Comparison of ENCODE assay signal across 8 mouse cellular contexts in genomic region chr5:146705815-146706408, GRCm38 (mm10).
DNase-seq lines count a peak whose midpoint lies in the region; ATAC-seq and TF ChIP-seq lines count a peak whose summit lies in the region.

No protein-coding gene starts in this region.

- no peaks in the 10 kb centered on the region for H3K4me1 ChIP-seq in kidney, adult 2 months (ENCODE audit: control insufficient read depth, insufficient read depth, low read length)
- no peaks in the 10 kb centered on the region for H3K4me1 ChIP-seq in limb, embryonic 12.5 days (replicated peaks)
- no peaks in the 10 kb centered on the region for H3K4me1 ChIP-seq in midbrain, postnatal 0 days (ENCODE audit: insufficient read depth, low read length)

- peak; percentile 99 for DNase-seq in 3T3-L1 (ENCODE audit: low read depth, low spot score)
- DNase-seq in adrenal gland, postnatal 10 days = peak; percentile 93
- peak; percentile 86 for DNase-seq in embryo, embryonic 9.5 days (ENCODE audit: extremely low spot score)
- DNase-seq in gastrocnemius, postnatal 4 days (ENCODE audit: low spot score in 2 of 2) = peak; percentile 70 to 79
- DNase-seq in kidney, adult 2 months = peak; percentile 89
- DNase-seq in midbrain, postnatal 0 days (ENCODE audit: low spot score) = peak; percentile 87
- DNase-seq in spleen, postnatal 10 days (ENCODE audit: low spot score in 2 of 2) = peak; percentile 93 to 95

- WGBS in kidney, adult 2 months = 10% methylated on average over 12 of the region's 12 CpGs
- WGBS in limb, embryonic 12.5 days = 13% methylated on average over 12 of the region's 12 CpGs
- 13% methylated on average over 12 of the region's 12 CpGs for WGBS in midbrain, postnatal 0 days

- ATAC-seq in limb, embryonic 12.5 days (ENCODE audit: insufficient number of reproducible peaks, insufficient read depth, low FRiP score, low TSS enrichment, low read depth) = no peak
- 0 out of 2 replicates have a peak, but pooled peaks have one; percentile 52 for ATAC-seq in midbrain, postnatal 0 days (ENCODE audit: low FRiP score)

- no peak overlapping the region for H3K27ac ChIP-seq in kidney, adult 2 months (ENCODE audit: insufficient read depth, low read depth, low read length)
- no peak overlapping the region for H3K27ac ChIP-seq in limb, embryonic 12.5 days
- H3K27ac ChIP-seq in midbrain, postnatal 0 days (ENCODE audit: low read depth, low read length) = no peak overlapping the region

- peak; percentile 91 for TF ChIP-seq CTCF in kidney, adult 2 months (conservative IDR thresholded peaks at IDR 0.05; ENCODE audit: insufficient read depth, insufficient read length, low read depth, low read length)
- TF ChIP-seq CTCF in midbrain, postnatal 0 days (IDR thresholded peaks at IDR 0.05) = peak; percentile 91

- H3K36me3 ChIP-seq in kidney, adult 2 months (ENCODE audit: control insufficient read depth, insufficient read depth, low read length) = no peaks in the 10 kb centered on the region
- H3K36me3 ChIP-seq in limb, embryonic 12.5 days = no peaks in the 10 kb centered on the region
- no peaks in the 10 kb centered on the region for H3K36me3 ChIP-seq in midbrain, postnatal 0 days (ENCODE audit: insufficient read depth, low read length)

- no peaks in the 10 kb centered on the region for H3K9me3 ChIP-seq in limb, embryonic 12.5 days
- H3K9me3 ChIP-seq in midbrain, postnatal 0 days (ENCODE audit: low read length) = no peaks in the 10 kb centered on the region

- no peaks in the 10 kb centered on the region for H3K27me3 ChIP-seq in kidney, adult 2 months (replicated peaks; ENCODE audit: control insufficient read depth, insufficient read depth, low read length)
- no peaks in the 10 kb centered on the region for H3K27me3 ChIP-seq in limb, embryonic 12.5 days
- H3K27me3 ChIP-seq in midbrain, postnatal 0 days (ENCODE audit: insufficient read depth, low read length) = no peaks in the 10 kb centered on the region

- no peak overlapping the region for H3K4me3 ChIP-seq in kidney, adult 2 months (ENCODE audit: insufficient read depth, low read depth, low read length)
- H3K4me3 ChIP-seq in limb, embryonic 12.5 days (replicated peaks) = no peak overlapping the region
- no peak overlapping the region for H3K4me3 ChIP-seq in midbrain, postnatal 0 days (ENCODE audit: low read depth, low read length)

- no peak overlapping the region for H3K9ac ChIP-seq in limb, embryonic 12.5 days (replicated peaks)
- no peak overlapping the region for H3K9ac ChIP-seq in midbrain, postnatal 0 days (replicated peaks; ENCODE audit: low read length, poor library complexity, severe bottlenecking)

- H3K4me2 ChIP-seq in limb, embryonic 12.5 days = 0 out of 2 replicates have a peak overlapping the region, but pooled peaks have one; percentile 23
- peak overlapping the region; percentile 22; the same call in 1 of the 2 replicates for H3K4me2 ChIP-seq in midbrain, postnatal 0 days (ENCODE audit: low read depth, low read length, poor library complexity, severe bottlenecking)

- TF ChIP-seq POLR2A in kidney, adult 2 months (IDR thresholded peaks at IDR 0.05; ENCODE audit: low read depth, low read length) = no peak
